Mouse (Mus musculus) intestine, embryonic 15.5 days (tissue): ENCODE data around the gene Ptk7. TPM values are rescaled to one million over a fixed set of nuclear protein-coding genes. Genes with fewer than 3 reads are reported as not detected.
A peak's percentile ranks its signal among the peaks of the same experiment; 100 is the strongest.

Experiments used
- ATAC-seq: fragments of 200-750 bp; cut with Nextera tagmentation; 2 replicates; pipeline ENCODE4 v1.8.0; 2017; ENCODE audit warnings: moderate TSS enrichment, moderate library complexity
- H3K27ac ChIP-seq: fragments of 300-500 bp; sonication (generic); 2 replicates; pipeline ENCODE4 v1.5.1; 2015; ENCODE audit warnings: mild to moderate bottlenecking, inconsistent platforms
- H3K27me3 ChIP-seq: fragments of 300-500 bp; sonication (generic); replicated peaks from 2 replicates; pipeline ENCODE4 v1.6.1; 2015; ENCODE audit warnings: inconsistent platforms
- H3K36me3 ChIP-seq: fragments of 300-500 bp; sonication (generic); 2 replicates; pipeline ENCODE4 v1.6.1; 2015; ENCODE audit warnings: inconsistent platforms
- H3K4me1 ChIP-seq: fragments of 300-500 bp; sonication (generic); replicated peaks from 2 replicates; pipeline ENCODE4 v1.6.1; 2015; ENCODE audit warnings: inconsistent platforms
- H3K4me2 ChIP-seq: fragments of 300-500 bp; sonication (generic); replicated peaks from 2 replicates; pipeline ENCODE4 v1.6.1; 2015; ENCODE audit warnings: mild to moderate bottlenecking, inconsistent platforms
- H3K4me3 ChIP-seq: fragments of 300-500 bp; sonication (generic); replicated peaks from 2 replicates; pipeline ENCODE4 v1.5.1; 2015; ENCODE audit warnings: inconsistent platforms
- H3K9ac ChIP-seq: fragments of 300-500 bp; sonication (generic); 2 replicates; pipeline ENCODE4 v1.6.1; 2015; ENCODE audit warnings: inconsistent platforms
- H3K9me3 ChIP-seq: fragments of 300-500 bp; sonication (generic); 2 replicates; pipeline ENCODE4 v1.6.1; 2016; ENCODE audit warnings: inconsistent platforms
- whole genome bisulfite sequencing: fragments of 180-500 bp; shearing (Covaris S2); methylation state at CpG from one replicate; pipeline ENCODE4 v1.1.7; 2015; 5-methylcytosine and 5-hydroxymethylcytosine counted together
- polyA plus RNA-seq: library from polyadenylated mRNA; unstranded; fragments of >200 nt; fragmentation: Nextera tagmentation; extraction: Ambion mirVana; gene quantifications from 2 replicates; pipeline ENCODE4 v1.2.1, GENCODE M21; 2015

The Ptk7 gene
- polyA plus RNA-seq, 1 experiment from 2014 or later: 66.2 TPM

DNA sequence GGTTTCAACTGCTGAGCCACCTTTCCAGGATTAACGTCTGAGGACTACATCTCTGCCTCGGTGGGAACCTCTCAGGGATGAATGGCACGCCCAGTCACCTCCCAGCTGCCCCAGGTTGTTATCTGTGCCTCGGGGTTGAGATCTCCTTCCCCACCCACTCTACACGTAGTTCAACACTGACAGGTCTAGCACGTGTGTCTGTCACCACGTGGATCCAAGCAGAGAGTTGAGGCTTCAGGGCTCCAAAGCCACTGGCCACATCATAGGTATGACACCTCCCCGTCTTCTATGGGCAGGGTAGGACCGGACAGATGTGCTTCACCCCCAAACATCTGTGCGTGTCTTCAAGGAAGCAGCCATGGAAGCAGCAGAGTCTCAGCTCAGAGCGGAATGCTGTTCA, 31.3 kb downstream of the Ptk7 start:
- Histone ChIP-seq H3K4me3 (no peak overlapping the region), H3K4me1 (peaks cover 23% of the 10 kb centered on the region), H3K27me3 (no peaks in the 10 kb centered on the region), H3K4me2 (no peak overlapping the region), H3K9me3 (no peaks in the 10 kb centered on the region), H3K27ac (no peak overlapping the region), H3K36me3 (no peaks in the 10 kb centered on the region), H3K9ac (no peak overlapping the region)
- 78% methylated on average over 11 of the region's 11 CpGs for WGBS
- no peak for ATAC-seq

DNA sequence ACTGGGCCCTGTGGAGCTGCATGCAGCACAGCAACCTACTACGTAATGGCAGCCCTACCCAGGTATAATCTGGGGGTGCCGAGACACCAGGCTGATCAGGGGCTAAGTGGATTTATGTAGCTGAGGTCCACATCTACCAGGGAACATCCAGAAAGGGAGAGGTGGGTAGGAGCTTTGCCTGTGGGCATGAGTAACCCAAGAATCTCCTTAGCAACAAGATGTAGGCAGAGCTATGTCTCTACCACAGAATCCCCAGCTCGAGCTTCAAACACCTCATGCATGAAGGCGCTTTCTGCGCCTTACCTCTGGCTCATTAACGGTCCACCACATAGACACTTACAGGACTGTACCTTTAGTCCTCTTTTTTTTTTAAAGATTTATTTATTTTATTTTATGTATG, 34.0 kb downstream of the Ptk7 start:
- Histone ChIP-seq H3K4me1 (peaks cover 26% of the 10 kb centered on the region), H3K9me3 (no peaks in the 10 kb centered on the region), H3K27me3 (no peaks in the 10 kb centered on the region), H3K4me2 (no peak overlapping the region), H3K36me3 (peaks cover 1% of the 10 kb centered on the region; the same call in 1 of the 2 replicates), H3K4me3 (no peak overlapping the region), H3K9ac (no peak overlapping the region), H3K27ac (peak overlapping the region; percentile 55; the same call in 1 of the 2 replicates)
- ATAC-seq: no peak
- 78% methylated on average over 6 of the region's 6 CpGs for WGBS

GRCm38 (mm10) chr17:46594606-46595005, 34.7 kb downstream of the Ptk7 start:
- peaks cover 30% of the 10 kb centered on the region for H3K4me1 ChIP-seq
- no peak overlapping the region for H3K9ac ChIP-seq
- 34% methylated on average over 9 of the region's 9 CpGs for WGBS
- no peak overlapping the region; the same call in 1 of the 2 replicates for H3K4me2 ChIP-seq
- H3K9me3 ChIP-seq: no peaks in the 10 kb centered on the region
- H3K27me3 ChIP-seq: no peaks in the 10 kb centered on the region
- peak; percentile 49; the same call in 1 of the 2 replicates for ATAC-seq
- peak overlapping the region; percentile 55; the same call in 1 of the 2 replicates for H3K27ac ChIP-seq
- H3K36me3 ChIP-seq: peaks cover 8% of the 10 kb centered on the region; the same call in 1 of the 2 replicates
- no peak overlapping the region; the same call in 1 of the 2 replicates for H3K4me3 ChIP-seq

GRCm38 (mm10) chr17:46593124-46593523, 36.2 kb downstream of the Ptk7 start:
- ATAC-seq: no peak
- Histone ChIP-seq H3K4me2 (no peak overlapping the region), H3K27me3 (no peaks in the 10 kb centered on the region), H3K4me3 (no peak overlapping the region), H3K4me1 (peaks cover 30% of the 10 kb centered on the region), H3K9me3 (no peaks in the 10 kb centered on the region), H3K36me3 (peaks cover 11% of the 10 kb centered on the region; the same call in 1 of the 2 replicates), H3K9ac (no peak overlapping the region), H3K27ac (no peak overlapping the region)
- 88% methylated on average over 4 of the region's 4 CpGs for WGBS

DNA sequence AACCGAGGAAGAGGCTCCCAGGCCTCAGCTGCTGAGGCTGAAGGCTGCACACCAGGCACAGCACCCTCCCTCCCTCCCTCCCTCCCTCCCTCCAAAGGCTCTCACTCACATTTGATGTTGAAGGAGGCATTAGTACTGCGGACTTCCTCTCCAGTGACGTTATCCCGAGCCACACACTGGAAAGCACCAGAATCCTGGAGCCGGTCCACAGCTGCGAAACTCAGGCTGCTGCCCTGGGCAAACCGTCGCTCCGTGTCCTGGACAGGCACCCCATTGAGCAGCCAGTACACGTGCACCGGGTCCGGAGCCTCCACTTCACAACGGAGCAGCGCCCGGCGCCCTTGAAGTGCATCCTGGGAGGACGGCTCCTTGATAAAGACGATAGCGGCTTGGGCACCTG, 37.9 kb downstream of the Ptk7 start:
- Histone ChIP-seq H3K4me3 (no peak overlapping the region), H3K27ac (no peak overlapping the region), H3K4me1 (peaks cover 30% of the 10 kb centered on the region), H3K9me3 (no peaks in the 10 kb centered on the region), H3K4me2 (no peak overlapping the region), H3K36me3 (peaks cover 14% of the 10 kb centered on the region), H3K27me3 (no peaks in the 10 kb centered on the region), H3K9ac (no peak overlapping the region)
- 0 out of 2 replicates have a peak, but pooled peaks have one; percentile 21 for ATAC-seq
- 77% methylated on average over 19 of the region's 19 CpGs for WGBS

DNA sequence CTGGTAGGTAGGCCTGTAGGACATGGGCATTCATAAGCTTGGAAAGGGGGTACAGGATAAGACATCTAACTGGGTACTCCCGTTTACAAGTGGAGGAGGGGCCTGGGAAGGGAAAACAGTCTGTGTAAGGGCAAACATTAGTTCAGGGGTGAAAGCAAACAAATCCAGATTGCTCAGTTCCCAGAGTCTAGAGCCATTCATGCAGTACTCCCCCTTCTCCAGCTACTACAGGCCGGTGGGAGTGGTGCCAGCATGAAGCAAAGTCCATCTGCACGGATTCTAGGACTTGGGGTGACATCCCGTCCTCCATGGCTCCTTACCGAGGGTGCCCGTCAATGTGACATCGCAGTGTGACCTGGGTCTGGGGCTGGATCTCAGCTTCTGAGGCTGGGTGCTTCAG, 38.9 kb downstream of the Ptk7 start:
- WGBS: 65% methylated on average over 7 of the region's 7 CpGs
- Histone ChIP-seq H3K27ac (no peak overlapping the region; the same call in 1 of the 2 replicates), H3K4me2 (0 out of 2 replicates have a peak overlapping the region, but pooled peaks have one; percentile 2)

GRCm38 (mm10) chr17:46589635-46590314, 39.5 kb downstream of the Ptk7 start:
- 84% methylated on average over 16 of the region's 16 CpGs for WGBS
- H3K4me3 ChIP-seq: no peak overlapping the region
- peaks cover 24% of the 10 kb centered on the region for H3K4me1 ChIP-seq
- H3K9me3 ChIP-seq: no peaks in the 10 kb centered on the region
- no peaks in the 10 kb centered on the region for H3K27me3 ChIP-seq
- H3K36me3 ChIP-seq: peaks cover 14% of the 10 kb centered on the region
- ATAC-seq: no peak
- H3K9ac ChIP-seq: no peak overlapping the region; the same call in 1 of the 2 replicates
- H3K27ac ChIP-seq: no peak overlapping the region; the same call in 1 of the 2 replicates
- H3K4me2 ChIP-seq: no peak overlapping the region

More for the DNA sequence above, 38.9 kb downstream of the Ptk7 start:
- Histone ChIP-seq H3K4me1 (peaks cover 30% of the 10 kb centered on the region), H3K27me3 (no peaks in the 10 kb centered on the region), H3K9ac (no peak overlapping the region), H3K4me3 (no peak overlapping the region), H3K9me3 (no peaks in the 10 kb centered on the region), H3K36me3 (peaks cover 14% of the 10 kb centered on the region)
- peak; percentile 52 for ATAC-seq

DNA sequence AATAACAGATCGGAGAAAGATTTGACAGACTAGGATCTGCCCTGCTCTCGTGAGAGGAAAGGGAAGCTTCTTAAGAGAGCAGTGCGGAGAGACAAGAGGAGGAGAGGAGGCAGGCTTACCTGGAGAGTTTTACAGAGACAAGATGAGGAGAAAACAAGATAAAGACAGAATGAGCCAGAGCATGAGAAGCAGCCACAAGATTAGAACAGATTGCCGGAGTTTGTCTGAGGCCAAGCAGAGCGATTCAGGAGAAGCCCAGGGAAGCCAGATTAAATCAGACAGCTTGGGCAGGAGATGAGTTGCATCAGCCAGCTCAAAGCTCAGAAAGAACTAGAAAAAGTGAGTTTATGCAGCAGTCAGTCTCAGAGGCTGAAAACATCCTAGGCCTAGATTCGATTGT, 40.4 kb downstream of the Ptk7 start:
- H3K4me3 ChIP-seq: no peak overlapping the region
- H3K9ac ChIP-seq: no peak overlapping the region
- no peaks in the 10 kb centered on the region for H3K27me3 ChIP-seq
- peaks cover 19% of the 10 kb centered on the region for H3K4me1 ChIP-seq
- no peaks in the 10 kb centered on the region for H3K9me3 ChIP-seq
- no peak overlapping the region for H3K27ac ChIP-seq
- no peak for ATAC-seq
- H3K36me3 ChIP-seq: peaks cover 14% of the 10 kb centered on the region
- WGBS: 91% methylated on average over 6 of the region's 6 CpGs
- H3K4me2 ChIP-seq: no peak overlapping the region

DNA sequence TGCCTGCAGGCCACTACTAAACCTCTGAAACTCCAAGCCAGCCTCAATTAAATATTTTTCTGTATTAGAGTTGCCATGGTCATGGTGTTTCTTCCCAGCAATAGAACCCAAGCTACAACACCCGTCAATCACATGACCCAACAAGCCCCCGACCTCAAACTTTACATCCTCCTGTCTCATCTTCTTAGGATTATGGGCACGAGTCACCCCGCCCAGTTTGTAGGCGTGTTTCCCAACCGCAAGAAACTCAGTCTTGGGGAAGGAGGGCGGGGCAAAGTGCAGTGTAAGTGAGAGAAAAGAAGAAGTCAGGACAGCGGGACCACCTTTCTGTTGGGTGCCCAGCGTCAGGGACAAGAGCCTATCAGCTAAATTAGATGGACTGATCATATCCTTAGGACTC, 41.1 kb downstream of the Ptk7 start:
- Histone ChIP-seq H3K27ac (no peak overlapping the region), H3K36me3 (peaks cover 14% of the 10 kb centered on the region), H3K27me3 (no peaks in the 10 kb centered on the region), H3K9me3 (no peaks in the 10 kb centered on the region), H3K9ac (no peak overlapping the region), H3K4me1 (peaks cover 15% of the 10 kb centered on the region), H3K4me2 (no peak overlapping the region), H3K4me3 (no peak overlapping the region)
- ATAC-seq: no peak
- 77% methylated on average over 9 of the region's 9 CpGs for WGBS

GRCm38 (mm10) chr17:46586327-46586726, 43.0 kb downstream of the Ptk7 start:
- Histone ChIP-seq H3K4me3 (no peak overlapping the region), H3K9me3 (no peaks in the 10 kb centered on the region), H3K36me3 (peaks cover 23% of the 10 kb centered on the region), H3K27ac (no peak overlapping the region), H3K4me1 (0 out of 2 replicates have a peak, but pooled peaks cover 5% of the 10 kb centered on the region), H3K27me3 (no peaks in the 10 kb centered on the region), H3K4me2 (no peak overlapping the region), H3K9ac (no peak overlapping the region)
- 91% methylated on average over 8 of the region's 8 CpGs for WGBS
- ATAC-seq: no peak

DNA sequence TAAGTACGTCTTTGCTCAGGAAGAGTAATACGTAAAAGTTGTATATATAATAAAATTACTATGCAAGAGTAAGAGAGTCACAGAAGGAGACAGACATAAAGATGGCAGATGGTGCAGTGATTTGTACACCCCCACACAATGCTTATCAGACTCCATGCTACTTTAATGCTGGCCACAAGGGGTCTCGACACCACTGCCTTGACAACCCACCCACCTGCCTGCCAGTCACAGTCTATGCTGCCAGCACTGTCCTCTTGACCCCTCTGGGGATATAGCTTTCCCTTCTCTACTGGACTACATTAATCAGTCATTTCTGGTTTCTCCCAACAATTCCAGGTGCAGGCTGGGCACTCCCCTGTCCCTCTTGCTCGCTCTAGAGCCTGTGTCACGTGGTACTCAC, 50.7 kb downstream of the Ptk7 start:
- no peak overlapping the region for H3K4me3 ChIP-seq
- no peak overlapping the region for H3K4me2 ChIP-seq
- WGBS: 64% methylated on average over 5 of the region's 5 CpGs
- no peaks in the 10 kb centered on the region for H3K27me3 ChIP-seq
- H3K27ac ChIP-seq: no peak overlapping the region
- no peaks in the 10 kb centered on the region for H3K4me1 ChIP-seq
- no peak overlapping the region for H3K9ac ChIP-seq
- H3K9me3 ChIP-seq: no peaks in the 10 kb centered on the region
- no peak for ATAC-seq
- H3K36me3 ChIP-seq: peaks cover 40% of the 10 kb centered on the region

DNA sequence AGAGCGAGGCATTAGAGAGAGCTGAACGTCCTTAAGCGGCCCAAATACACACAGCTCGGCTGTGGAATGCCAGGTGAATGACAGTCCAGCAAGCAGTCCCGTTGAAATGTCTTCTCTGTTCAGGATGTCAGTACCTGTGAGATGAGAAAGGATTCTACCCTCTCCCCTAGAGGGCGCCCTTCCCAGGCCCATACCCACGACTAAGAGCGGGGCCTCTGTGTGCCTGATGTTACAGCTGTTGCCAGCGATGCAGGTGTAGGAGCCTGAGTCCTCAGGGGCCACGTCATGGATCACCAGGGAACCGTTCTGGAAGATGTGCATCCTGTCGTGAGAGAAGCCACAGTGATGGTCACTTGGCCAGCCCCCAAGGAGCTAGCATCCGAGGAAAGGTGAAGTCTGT, 53.2 kb downstream of the Ptk7 start:
- Histone ChIP-seq H3K4me2 (no peak overlapping the region), H3K9ac (no peak overlapping the region), H3K4me1 (no peaks in the 10 kb centered on the region), H3K27ac (no peak overlapping the region), H3K36me3 (peaks cover 45% of the 10 kb centered on the region), H3K27me3 (no peaks in the 10 kb centered on the region), H3K4me3 (no peak overlapping the region), H3K9me3 (no peaks in the 10 kb centered on the region)
- WGBS: 86% methylated on average over 13 of the region's 13 CpGs
- no peak for ATAC-seq

GRCm38 (mm10) chr17:46574535-46574934, 54.8 kb downstream of the Ptk7 start:
- no peak overlapping the region for H3K4me3 ChIP-seq
- H3K36me3 ChIP-seq: peaks cover 45% of the 10 kb centered on the region
- H3K9ac ChIP-seq: no peak overlapping the region
- no peak for ATAC-seq
- no peaks in the 10 kb centered on the region for H3K4me1 ChIP-seq
- H3K9me3 ChIP-seq: no peaks in the 10 kb centered on the region
- 94% methylated on average over 7 of the region's 7 CpGs for WGBS
- no peak overlapping the region for H3K27ac ChIP-seq
- no peaks in the 10 kb centered on the region for H3K27me3 ChIP-seq
- H3K4me2 ChIP-seq: no peak overlapping the region
